Mouse (Mus musculus): ENCODE measurements around the gene Stk24.

Stk24 gene

DNA sequence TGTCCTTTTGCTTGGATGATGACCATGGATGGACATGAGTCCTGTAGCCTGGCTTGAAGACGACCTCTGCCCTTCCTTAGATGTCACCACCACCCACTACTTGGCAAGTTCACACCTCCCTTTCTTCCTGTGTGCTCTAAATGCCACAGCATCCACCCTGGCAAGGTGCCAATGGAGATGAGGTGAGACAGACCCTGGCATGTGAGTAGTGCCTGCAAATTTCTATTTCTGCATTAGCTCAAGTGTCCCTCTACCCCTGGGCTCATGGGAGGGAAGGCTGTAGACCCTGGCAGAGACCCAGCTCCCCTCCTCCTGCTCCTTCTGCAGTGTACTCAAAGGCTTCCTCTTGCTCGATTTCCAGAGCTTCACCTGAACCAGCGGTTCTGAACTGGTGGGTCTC is 64.9 kb downstream of the Stk24 start:
- peak; percentile 67 to 76 for DNase-seq (ENCODE audit: low spot score in 2 of 2)

DNA sequence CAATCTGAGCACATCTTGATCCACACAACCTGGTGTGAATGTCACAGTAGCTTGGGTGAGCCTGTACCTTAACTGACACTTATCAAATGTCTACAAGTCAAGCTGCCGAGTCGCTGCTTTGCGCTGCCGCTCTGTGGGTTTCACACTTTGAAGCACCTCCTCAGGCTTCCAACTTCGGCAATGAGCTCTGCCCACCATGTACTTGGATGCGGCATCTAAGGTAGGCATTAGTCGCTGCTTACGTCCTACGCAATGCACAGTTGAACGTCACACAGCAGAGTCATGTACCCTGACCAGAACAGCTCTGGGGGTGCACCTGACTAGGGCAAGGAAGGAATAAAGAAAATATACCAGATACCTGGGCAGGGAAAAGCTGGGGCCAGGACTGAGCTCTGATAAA is 66.5 kb downstream of the Stk24 start:
- DNase-seq (ENCODE audit: low spot score in 2 of 2) = peak in 1 of 2 experiments; percentile 30

DNA sequence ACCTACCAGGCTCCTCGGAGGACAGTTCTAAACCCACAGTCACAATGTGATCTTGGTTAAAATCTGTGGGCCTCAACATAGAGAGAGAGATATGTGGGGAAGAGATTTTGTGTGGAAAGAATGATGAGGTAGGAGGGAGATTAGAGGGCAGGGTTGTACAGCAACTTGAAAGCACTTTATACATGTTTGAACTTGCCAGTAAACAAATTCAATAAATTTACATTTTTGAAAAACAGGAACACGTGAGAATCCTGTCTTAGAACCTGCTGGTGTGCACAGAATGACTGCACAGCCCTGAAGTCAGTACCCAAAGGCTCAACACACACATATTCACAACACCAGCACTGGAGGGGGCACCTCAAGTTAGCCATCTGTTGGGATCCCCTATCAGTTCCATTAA is 68.7 kb downstream of the Stk24 start:
- DNase-seq (ENCODE audit: low spot score in 2 of 2) = no peak

DNA sequence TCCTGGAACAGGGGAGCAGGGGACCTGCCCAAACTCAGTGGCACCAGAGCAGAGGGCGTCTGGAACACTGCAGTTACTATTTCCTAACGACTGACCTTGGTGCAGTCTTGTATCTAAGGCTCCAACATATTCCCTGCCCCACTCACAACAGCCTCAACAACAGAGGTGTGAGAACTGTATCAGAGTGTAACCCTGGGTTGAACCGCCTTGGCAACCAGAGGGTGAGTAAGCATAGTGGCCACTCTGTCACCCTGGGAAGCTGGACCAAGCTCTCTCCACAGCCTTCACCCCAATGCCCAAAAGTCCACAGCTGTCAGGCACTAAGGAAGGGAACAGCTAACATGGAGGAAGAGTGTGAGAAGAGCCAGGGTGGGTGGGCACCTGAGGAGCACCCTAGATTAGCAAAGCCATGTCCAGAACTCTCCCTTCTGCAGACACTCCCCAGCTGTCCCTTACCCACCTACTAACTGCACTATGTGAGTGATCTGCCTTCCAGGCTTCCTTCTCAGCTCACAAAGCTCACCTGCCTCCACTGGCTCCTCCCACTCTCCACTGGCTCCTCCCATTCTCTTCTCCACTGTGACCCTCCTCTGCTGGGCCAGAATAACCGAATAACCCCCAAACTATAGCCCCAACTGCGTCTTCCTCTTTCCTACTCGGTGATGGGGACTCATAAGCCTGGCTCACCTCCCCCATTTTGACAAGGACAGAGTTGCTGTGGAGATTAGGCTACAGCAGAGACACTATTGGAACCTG is 69.3 kb downstream of the Stk24 start:
- no peak for DNase-seq (ENCODE audit: low spot score in 2 of 2)

DNA sequence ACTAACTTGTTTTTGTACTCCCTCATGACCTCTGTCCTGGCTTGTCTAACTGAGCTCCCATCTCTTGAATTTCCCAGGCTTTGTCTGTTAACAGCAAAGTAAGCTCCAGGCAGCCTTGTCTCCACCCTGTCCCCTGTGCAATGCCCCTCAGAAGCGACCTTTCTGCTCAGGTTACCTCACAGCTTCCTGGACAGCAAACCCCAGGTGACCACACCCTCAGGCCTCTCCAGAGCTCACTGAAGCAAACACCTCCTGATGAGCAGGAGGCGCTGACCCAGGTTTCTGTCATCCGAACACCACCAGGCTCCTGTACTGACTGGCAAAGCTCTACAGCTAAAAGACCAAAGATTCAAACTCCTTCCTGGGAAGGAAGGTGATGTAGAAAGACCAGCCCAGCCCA is 69.9 kb downstream of the Stk24 start:
- no peak for DNase-seq (ENCODE audit: low spot score in 2 of 2)

DNA sequence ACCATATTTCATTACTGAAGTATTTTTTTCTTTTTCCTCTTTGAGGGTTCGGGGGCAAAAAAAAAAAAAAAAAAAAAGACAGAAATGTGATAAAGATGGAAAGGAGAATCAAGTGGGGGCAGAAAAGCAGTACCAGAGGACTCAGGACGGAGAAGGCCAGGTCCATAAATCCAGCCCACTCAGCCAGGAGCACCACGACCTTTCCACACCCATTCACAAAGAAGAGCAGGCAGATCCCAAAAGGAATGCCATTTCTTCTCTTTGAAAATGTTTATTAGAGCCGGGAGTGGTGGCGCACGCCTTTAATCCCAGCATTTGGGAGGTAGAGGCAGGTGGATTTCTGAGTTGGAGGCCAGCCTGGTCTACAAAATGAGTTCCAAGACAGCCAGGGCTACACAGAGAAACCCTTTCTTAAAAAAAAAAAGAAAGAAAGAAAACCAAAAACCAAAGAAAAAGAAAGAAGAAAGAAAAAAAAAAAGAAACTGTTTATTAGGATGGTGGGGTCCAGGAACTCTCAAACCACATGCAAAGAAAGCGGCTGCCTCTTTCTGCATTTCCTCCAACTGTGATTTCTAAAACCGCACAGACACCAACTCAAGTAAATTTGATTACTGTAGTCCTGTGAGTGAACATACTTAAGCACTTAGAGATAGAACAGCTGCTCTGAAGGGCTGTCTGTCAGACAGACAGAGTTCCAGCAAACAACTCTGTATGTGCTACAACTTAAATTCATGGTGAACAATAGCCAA is 74.3 kb downstream of the Stk24 start:
- DNase-seq (ENCODE audit: low spot score in 2 of 2) = no peak

DNA sequence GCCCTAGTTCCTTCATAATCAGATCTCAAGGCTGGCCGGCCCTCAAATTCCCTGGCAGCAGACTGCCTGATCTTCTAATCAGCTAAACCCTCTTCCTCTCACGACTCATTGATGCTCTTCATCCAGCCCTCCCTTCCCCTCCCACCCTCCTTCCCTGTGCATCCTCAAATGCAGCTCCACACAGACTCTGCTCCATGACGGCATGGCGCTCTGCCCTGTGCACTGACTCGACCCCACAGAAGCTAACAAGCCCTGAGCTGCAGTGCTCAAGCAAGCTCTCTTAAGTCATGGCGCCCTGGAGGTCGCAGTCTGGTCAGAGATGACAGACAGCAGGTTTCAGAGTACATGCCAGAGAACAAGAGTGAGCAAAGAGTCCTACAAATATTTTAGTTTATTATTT is 75.3 kb downstream of the Stk24 start:
- no peak for DNase-seq (ENCODE audit: low spot score in 2 of 2)

DNA sequence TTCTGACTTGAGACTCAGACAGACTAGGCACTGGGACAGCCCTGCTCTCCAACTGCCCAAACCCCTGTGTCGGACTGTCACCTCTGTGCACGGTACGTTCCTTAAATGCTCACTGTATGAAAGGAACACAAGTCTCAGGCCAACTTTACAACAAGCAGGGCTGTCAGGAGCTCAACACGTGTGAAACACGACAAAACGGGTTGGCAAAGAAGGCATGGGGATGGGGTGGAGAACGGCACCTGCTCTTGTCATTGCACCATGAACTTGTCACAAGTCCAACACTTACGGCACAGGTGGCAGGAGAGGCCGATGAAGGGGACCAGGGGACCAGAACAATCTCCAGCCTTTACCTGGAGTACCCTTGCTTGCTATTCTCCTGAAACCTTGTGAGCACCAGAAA is 80.7 kb downstream of the Stk24 start:
- no peak for DNase-seq (ENCODE audit: low spot score in 2 of 2)

DNA sequence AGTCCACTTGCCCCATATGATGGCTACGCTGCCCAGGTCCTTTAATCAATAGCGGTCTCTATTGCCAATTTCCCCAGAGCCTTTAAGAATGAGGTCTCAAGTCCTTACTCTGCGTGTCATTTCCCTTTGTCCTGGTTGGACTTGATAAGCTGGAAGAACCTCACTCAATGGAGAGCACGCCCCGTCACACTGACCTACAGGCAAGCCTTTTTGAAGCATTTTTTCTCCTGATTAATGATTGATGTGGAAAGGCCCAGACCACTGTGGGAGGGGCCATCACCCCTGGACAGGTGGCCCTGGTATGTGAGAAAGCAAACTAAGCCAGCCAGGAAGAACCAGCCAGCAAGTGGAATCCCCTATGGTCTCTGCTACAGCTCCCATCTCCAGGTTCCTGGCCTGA is 81.3 kb downstream of the Stk24 start:
- DNase-seq (ENCODE audit: low spot score in 2 of 2) = no peak

DNA sequence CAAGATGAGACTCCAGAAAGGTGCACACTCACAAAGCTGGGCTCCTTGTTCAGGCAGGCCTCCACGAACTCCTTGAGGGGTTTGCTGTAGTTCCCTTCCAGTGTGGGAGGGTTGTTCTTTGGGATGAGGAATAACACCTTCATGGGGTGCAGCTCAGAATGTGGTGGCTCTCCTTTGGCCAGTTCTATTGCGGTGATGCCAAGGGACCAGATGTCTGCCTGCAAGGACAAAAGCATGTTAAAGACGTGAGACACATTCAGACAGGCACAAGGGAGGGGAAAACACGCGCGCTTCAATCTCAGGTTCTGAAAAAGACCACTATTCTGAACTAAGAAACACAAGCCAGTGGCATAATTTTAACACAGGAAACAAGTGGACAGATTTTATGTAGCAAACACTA is 82.7 kb downstream of the Stk24 start:
- no peak for DNase-seq (ENCODE audit: low spot score in 2 of 2)

DNA sequence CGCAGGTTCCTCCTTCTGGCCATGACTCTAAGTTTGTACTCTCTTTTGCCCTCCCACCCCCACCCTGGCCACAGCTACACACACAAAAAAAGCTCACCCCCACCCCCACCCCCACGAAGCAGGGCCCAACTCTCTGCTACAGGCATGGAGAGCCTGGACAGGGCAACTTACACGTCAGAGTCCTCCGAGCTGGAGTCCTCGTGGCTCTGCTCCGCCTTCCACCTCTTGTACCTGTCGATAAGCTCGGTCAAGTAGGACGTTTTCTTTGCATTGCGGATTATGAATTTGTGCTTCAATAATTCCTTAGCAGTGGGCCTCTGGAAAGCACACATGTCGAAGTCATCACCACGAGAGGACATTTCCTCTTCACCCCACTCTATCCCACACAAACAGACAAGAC is 85.3 kb downstream of the Stk24 start:
- no peak for DNase-seq (ENCODE audit: low spot score in 2 of 2)

DNA sequence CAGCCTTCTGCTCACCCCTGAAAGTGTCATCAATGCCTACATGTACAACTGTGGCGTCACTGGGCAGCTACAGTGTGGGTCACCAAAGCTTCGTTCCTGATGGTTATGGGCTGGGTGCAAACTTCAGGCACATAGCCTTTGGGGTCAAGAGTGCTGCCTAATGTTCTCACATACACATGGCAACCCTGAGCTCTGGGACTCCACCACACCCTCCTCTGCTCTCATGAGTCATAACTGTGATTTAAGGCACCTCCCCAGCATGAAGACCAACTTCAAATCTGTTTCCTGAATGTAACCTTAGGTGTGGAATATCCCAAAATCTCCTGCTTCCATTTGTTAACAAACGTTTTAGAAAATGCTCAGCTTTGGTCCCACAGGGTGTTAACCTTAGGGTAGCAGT is 87.4 kb downstream of the Stk24 start:
- no peak for DNase-seq (ENCODE audit: low spot score in 2 of 2)

DNA sequence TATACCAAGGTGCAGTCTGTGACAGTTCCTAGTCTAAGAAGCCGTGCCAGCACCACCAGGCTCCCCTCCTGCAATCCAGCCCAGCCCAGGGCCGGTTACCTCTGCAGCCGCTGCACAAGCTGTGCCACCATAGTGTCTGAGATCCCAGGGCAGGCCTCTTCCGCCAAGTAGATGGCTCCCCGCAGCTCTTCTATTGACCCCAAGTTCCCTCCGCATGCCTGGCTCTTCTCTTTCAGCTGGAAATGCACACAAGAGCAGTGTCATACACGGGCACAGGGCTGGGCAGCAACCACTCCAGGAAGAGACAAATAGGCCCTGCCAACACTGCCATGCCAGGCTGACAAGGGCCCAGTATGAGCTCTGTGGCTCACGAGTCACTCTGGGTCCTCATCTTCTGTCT is 87.9 kb downstream of the Stk24 start:
- DNase-seq (ENCODE audit: low spot score in 2 of 2) = no peak

DNA sequence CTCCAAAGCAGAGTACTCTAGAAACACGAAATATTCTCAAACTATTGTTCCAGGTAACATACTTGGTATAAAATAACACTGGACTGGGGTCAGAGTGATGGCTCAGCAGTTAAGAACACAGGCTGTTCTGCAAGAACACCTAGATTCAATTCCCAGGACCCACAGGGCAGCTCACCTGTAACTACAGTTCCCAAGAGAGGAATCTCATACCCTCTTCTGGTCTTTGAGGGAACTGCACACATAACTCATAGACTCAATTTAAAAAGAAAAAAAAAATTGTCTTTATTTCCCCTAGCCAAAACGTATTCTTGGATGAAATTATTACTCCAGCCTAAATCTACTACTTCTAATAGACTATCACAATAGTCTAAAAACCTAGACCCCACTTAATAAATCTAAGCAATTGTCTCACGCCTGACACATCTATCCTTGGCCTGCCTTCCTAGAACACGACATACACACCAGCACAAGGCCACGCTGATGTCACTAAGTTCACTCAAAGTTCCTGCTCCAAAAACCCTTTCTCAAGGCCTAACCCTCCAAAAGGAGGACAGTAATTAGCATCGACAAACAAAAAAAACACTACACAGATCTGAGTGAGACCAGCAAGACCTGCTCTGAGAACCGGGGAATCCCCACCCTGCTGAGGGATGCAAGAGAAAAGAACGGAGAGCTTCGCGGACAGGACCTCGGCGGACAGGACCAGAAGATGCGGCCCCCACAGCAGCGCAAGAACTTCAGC is 94.3 kb downstream of the Stk24 start:
- no peak for DNase-seq (ENCODE audit: low spot score in 2 of 2)

DNA sequence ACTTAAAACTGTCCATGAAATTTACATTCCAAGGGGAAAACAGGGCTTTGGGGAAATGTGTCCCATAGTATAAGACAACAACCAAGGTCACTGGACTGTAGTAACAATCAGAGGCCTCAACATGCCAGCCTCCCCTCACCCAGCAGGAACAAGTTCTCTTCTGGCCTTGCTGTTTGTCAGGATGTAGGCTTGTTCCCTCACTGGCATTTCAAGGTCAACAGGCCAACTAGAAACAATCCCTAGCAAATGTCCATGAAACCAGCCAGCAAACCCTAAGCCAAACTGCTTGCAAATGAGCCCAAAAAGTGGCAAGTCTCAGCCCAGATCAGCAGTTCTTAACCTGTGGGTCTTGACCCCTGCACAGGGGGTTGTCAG is 98.5 kb downstream of the Stk24 start:
- no peak for DNase-seq (ENCODE audit: low spot score in 2 of 2)

DNA sequence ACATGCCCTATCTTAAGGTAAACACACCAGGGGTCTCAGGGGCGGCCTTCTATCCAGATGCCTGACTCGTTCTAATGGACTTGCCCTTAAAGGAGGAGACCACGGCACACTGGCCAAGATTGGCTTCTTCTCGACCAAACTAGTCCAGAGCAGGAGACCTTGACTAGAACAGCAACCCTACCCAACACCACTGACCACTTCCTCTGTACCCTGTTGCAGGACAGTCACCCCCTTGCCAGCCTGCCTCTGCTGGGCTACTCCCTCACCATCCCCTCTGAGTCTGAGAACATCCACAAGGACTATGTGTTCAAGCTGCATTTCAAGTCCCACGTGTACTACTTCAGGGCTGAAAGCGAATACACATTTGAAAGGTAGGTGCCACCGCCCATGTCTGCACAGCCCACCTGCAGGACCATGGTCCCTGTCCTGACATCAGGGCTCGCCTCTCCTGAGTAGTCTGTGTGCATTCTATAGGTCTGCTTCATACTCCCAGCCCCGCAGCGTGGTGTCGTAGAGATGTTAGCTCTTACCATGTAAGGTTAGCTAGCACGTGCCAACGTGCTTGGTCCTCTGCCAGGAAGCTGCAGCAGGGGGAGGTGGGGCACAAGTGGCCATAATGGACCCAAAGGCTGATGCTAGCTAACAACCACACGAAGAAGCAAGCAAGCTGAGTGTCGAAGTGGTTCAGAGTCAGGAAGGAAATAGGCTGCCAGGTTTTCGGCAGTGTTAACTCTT is 99.0 kb downstream of the Stk24 start:
- peak; percentile 41 to 61 for DNase-seq (ENCODE audit: low spot score in 2 of 2)

DNA sequence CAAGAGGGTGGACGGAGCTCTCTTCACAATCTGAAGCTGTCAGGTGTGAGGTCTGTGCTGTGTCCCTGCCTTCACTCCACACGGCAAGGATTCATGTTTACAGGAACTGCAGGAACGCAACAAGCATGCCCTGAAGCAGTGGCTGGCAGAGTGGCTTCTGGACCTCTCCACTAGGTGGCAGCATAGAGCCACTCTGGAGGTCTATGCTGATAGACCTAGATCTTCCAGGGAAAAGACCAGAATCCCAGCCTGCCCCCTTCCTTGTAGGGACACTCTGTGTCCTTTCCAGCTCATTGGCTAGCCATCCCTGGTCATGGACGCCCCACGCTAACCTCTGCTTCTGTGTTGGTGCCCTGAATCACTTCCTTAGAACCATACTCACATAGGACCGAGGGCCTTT is 100.7 kb downstream of the Stk24 start:
- DNase-seq (ENCODE audit: low spot score in 2 of 2) = peak; percentile 55 to 65

DNA sequence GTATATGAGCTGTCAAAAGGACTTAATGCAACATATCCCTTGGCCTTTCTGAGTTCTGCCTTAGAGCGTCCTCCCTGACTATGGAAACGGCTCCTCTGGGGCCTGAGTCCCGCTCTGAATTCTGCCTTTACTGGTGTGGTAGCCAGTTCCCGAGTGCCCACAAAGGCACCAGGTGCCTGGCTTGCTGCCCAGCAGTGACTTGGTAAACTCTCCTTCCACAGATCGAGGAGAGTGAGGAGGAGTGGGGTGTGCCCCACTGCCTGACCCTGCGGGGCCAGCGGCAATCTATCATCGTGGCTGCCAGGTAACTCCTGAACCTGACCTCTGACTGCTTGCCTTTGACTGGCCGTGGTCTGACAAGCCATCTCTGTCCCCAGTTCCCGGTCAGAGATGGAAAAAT is 103.8 kb downstream of the Stk24 start:
- no peak for DNase-seq (ENCODE audit: low spot score in 2 of 2)

DNA sequence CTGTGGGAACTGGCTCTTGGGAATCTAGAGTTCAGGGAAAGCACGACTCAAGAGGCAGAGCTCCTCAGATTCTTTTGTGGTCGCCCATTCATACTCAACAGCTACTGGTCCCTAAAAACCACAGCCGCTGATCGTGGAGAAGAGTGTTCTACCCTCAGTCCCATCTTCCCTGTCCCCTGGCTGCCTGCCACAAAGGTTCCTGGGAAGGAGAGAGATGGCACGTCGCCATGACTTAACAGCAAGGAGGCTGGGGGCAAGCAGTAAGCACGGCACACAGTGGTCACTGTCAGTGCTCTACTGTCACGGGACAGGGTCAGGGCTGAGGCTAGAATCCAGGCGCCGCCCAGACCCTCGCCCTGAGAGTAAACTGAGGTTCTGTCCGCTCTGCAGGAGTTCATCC is 104.8 kb downstream of the Stk24 start:
- no peak for DNase-seq (ENCODE audit: low spot score in 2 of 2)

DNA sequence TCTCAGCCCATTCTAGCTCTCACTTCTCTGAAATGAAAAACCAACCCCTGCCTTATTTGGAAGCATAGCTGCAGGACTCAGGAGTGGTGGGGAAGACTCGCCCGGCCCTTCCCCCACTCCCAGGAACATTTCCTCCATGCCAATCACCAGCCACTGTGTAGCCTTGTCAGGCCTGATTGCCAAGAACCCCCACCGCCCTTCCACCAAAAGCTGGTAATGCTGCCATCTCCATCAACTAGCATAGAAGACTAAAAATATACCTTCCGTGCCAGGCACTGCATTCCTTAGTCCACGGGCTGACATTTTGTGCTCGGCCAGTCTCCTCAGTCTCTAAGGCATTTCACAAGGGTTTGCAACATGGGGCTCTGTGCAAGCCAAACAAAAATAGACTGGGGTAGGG is 109.3 kb downstream of the Stk24 start:
- no peak for DNase-seq (ENCODE audit: low spot score in 2 of 2)

DNA sequence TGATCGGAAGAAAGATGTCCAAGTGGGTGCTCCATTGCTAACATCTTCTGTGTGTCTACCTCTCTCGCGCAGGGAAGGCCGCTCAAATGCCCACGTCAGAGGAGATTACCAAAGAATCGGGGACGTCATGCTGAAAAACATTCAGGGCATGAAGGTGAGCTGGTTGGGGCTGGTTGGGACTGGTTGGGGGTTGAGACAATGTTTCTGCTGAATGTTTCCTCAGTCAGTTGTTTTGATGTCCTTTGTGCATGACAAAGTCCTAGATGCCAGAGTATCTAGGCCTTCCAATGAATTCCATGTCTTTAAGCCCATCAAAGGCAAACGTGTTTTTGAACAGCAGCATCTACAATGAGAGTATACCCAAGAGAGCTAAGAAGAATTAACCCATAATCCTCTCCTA is 112.0 kb downstream of the Stk24 start:
- no peak for DNase-seq (ENCODE audit: low spot score in 2 of 2)

DNA sequence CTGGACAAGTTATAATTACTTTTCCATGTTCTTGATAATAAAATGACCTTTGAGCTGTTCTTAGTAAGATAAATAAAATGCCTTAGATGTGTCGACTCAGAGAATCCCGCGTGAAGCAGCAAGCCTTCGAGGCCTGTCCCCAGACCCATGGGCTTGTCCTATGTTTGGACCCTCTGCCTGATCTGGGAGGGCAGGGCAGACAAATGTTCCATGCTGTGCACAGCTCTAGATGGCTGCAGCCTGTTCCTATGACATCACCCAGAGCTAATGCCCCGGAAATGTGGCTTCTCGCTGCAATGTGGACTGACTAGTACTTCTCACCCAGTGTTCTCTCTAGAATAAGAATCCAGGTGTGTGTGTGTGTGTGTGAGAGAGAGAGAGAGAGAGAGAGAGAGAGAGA is 115.4 kb downstream of the Stk24 start:
- peak; percentile 14 to 33 for DNase-seq (ENCODE audit: low spot score in 2 of 2)

Measured in natural killer cell, adult 2 months (primary cell).